In the genomic region with DNA sequence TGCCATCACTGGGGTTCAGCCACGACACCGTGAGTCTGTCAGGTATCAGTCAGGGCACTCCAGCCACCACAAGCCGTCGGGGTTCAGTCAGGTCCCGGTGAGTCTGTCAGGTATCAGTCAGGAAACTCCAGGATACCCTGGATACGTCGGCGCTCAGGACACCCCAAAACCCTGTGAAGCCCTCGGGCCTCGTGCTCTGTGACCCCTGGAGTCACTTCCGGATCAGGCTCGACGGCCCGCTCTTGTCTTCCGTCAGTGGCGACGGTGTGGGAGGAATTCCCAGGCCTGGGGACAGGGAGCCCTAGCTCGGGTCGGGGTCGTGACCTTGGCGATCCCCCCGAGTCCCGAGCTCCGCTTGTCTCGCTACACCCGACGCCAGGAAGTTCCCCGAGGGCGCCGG, we compare ENCODE assay signal across 8 mouse cellular contexts. TPM values are rescaled to one million over a fixed set of nuclear protein-coding genes. Genes with fewer than 3 reads are reported as not detected.
DNase-seq lines count a peak whose midpoint lies in the region; ATAC-seq and TF ChIP-seq lines count a peak whose summit lies in the region.

No protein-coding gene starts in this region.

- TF ChIP-seq CTCF in thymus, adult 2 months (IDR thresholded peaks at IDR 0.05; ENCODE audit: borderline replicate concordance, control insufficient read depth, extremely low read depth, insufficient read depth, low read length, poor library complexity), result no peak

- peak; percentile 57 for DNase-seq in embryo, embryonic 10 days (ENCODE audit: low spot score)
- DNase-seq in embryo, embryonic 9.5 days (ENCODE audit: extremely low spot score), result no peak
- DNase-seq in thymus, adult 2 months, result no peak
- no peak for DNase-seq in thymus, adult 18-20 months
- DNase-seq in ovary, adult 18-20 months (ENCODE audit: low spot score), result no peak
- DNase-seq in MN1 (ENCODE audit: low spot score), result no peak

- no peaks in the 10 kb centered on the region for H3K9me3 ChIP-seq in intestine, embryonic 16.5 days (ENCODE audit: control insufficient read depth, low read length)

- H3K9ac ChIP-seq in intestine, embryonic 16.5 days (ENCODE audit: low read depth, low read length), result peak overlapping the region; percentile 92

- peak overlapping the region; percentile 79 for H3K4me3 ChIP-seq in thymus, adult 2 months (ENCODE audit: control insufficient read depth, insufficient read depth, low read length)
- peak overlapping the region; percentile 86 for H3K4me3 ChIP-seq in intestine, embryonic 16.5 days (ENCODE audit: low read length)
- H3K4me3 ChIP-seq in myocyte, result peak overlapping the region; percentile 41

- H3K4me1 ChIP-seq in thymus, adult 2 months (replicated peaks; ENCODE audit: control insufficient read depth, insufficient read depth, low read length), result peaks cover 17% of the 10 kb centered on the region
- H3K4me1 ChIP-seq in intestine, embryonic 16.5 days (ENCODE audit: control insufficient read depth, insufficient read depth, low read length), result peaks cover 27% of the 10 kb centered on the region

- H3ac ChIP-seq in myocyte (ENCODE audit: control insufficient read depth, insufficient read length), result peak overlapping the region; percentile 43

- H3K27ac ChIP-seq in thymus, adult 2 months (ENCODE audit: control insufficient read depth, insufficient read depth, low read length), result 0 out of 2 replicates have a peak overlapping the region, but pooled peaks have one; percentile 13
- H3K27ac ChIP-seq in intestine, embryonic 16.5 days (ENCODE audit: low read length), result peak overlapping the region; percentile 82

- 8% methylated on average over 30 of the region's 30 CpGs for whole genome bisulfite sequencing in thymus, adult 2 months
- 6% methylated on average over 30 of the region's 30 CpGs for WGBS in intestine, embryonic 16.5 days

- TF ChIP-seq POLR2A in thymus, adult 2 months (IDR thresholded peaks at IDR 0.05; ENCODE audit: control insufficient read depth, extremely low read depth, insufficient read depth, low read length, poor library complexity), result no peak
- TF ChIP-seq POLR2A in myocyte (IDR thresholded peaks at IDR 0.05; ENCODE audit: insufficient read length, low read depth), result no peak

- peak; percentile 41 for ATAC-seq in intestine, embryonic 16.5 days

- no peaks in the 10 kb centered on the region for H3K36me3 ChIP-seq in thymus, adult 2 months (ENCODE audit: control insufficient read depth, insufficient read depth, low read length)
- 0 out of 2 replicates have a peak, but pooled peaks cover 4% of the 10 kb centered on the region for H3K36me3 ChIP-seq in intestine, embryonic 16.5 days (ENCODE audit: control insufficient read depth, insufficient read depth, low read length)
- peaks cover 10% of the 10 kb centered on the region for H3K36me3 ChIP-seq in myocyte (ENCODE audit: control insufficient read depth, insufficient read depth)

- H3K4me2 ChIP-seq in intestine, embryonic 16.5 days (ENCODE audit: low read depth, low read length), result peak overlapping the region; percentile 76
- peak overlapping the region; percentile 67 for H3K4me2 ChIP-seq in myocyte (ENCODE audit: low read depth)

- H3K27me3 ChIP-seq in thymus, adult 2 months (ENCODE audit: control insufficient read depth, insufficient read depth, low read length), result no peaks in the 10 kb centered on the region
- H3K27me3 ChIP-seq in intestine, embryonic 16.5 days (replicated peaks; ENCODE audit: control insufficient read depth, insufficient read depth, low read length), result no peaks in the 10 kb centered on the region
- H3K27me3 ChIP-seq in myocyte (ENCODE audit: control insufficient read depth, insufficient read depth, insufficient read length), result no peaks in the 10 kb centered on the region

- H3K79me2 ChIP-seq in myocyte (ENCODE audit: control insufficient read depth, insufficient read depth), result peaks cover 48% of the 10 kb centered on the region

TF ChIP-seq in myocyte, 11 proteins besides CTCF, POLR2A, EP300 and RAD21:
- TF ChIP-seq TCF12 (IDR thresholded peaks at IDR 0.05; ENCODE audit: insufficient read depth, poor library complexity, severe bottlenecking), result no peak
- no peak for TF ChIP-seq MYOG (IDR thresholded peaks at IDR 0.05; ENCODE audit: control insufficient read depth in 1 of 3, insufficient read depth in 1 of 3, insufficient read length in 2 of 3, low read depth in 2 of 3)
- TF ChIP-seq POLR2AphosphoS2 (IDR thresholded peaks at IDR 0.05; ENCODE audit: insufficient read length, low read depth), result no peak
- no peak for TF ChIP-seq SRF (IDR thresholded peaks at IDR 0.05; ENCODE audit: control insufficient read depth, insufficient read length, low read depth)
- no peak for TF ChIP-seq USF1 (IDR thresholded peaks at IDR 0.05; ENCODE audit: low read depth)
- TF ChIP-seq TCF3 (IDR thresholded peaks at IDR 0.05; ENCODE audit: insufficient read length, low read depth), result no peak
- no peak for TF ChIP-seq CEBPB (IDR thresholded peaks at IDR 0.05; ENCODE audit: insufficient read depth, poor library complexity, severe bottlenecking)
- no peak for TF ChIP-seq MYOD1 (IDR thresholded peaks at IDR 0.05; ENCODE audit: control insufficient read depth in 1 of 3, insufficient read length in 2 of 3, low read depth in 2 of 3)
- TF ChIP-seq E2F4 (IDR thresholded peaks at IDR 0.05; ENCODE audit: insufficient read depth), result no peak
- TF ChIP-seq REST (IDR thresholded peaks at IDR 0.05; ENCODE audit: insufficient read depth, insufficient read length), result no peak
- TF ChIP-seq MAX (IDR thresholded peaks at IDR 0.05; ENCODE audit: low read depth), result no peak
TF ChIP-seq in myocyte: peak in this region for 0.

RNA-seq across cellular contexts. Expression of gene Prelid3b, which starts 0.5 kb away (rescaled TPM):
- polyA plus RNA-seq in thymus, adult 2 months (2012; rRNA removed), result 62.8 and 67.4 TPM in 2 replicates
- polyA plus RNA-seq in intestine, embryonic 16.5 days (2015; fragmentation: Nextera tagmentation; extraction: Ambion mirVana), result 119 and 134 TPM in 2 replicates
- polyA plus RNA-seq in myocyte (2012; fragmentation: generic; extraction: Trizol), result 81.4 TPM

RNA-seq across cellular contexts. Expression of gene Atp5e, which starts 8.5 kb away (rescaled TPM):
- polyA plus RNA-seq in thymus, adult 2 months (2012; rRNA removed), result 273 and 315 TPM in 2 replicates
- polyA plus RNA-seq in intestine, embryonic 16.5 days (2015; fragmentation: Nextera tagmentation; extraction: Ambion mirVana), result 775 and 798 TPM in 2 replicates
- polyA plus RNA-seq in myocyte (2012; fragmentation: generic; extraction: Trizol), result 1,160 TPM

RNA-seq across cellular contexts. Expression of gene Tubb1, which starts 21.9 kb away (rescaled TPM):
- polyA plus RNA-seq in thymus, adult 2 months (2012; rRNA removed), result 0.48 and 1.6 TPM in 2 replicates
- polyA plus RNA-seq in intestine, embryonic 16.5 days (2015; fragmentation: Nextera tagmentation; extraction: Ambion mirVana), result 1.1 and 1.4 TPM in 2 replicates
- polyA plus RNA-seq in myocyte (2012; fragmentation: generic; extraction: Trizol), result not detected

RNA-seq across cellular contexts. Expression of gene Ctsz, which starts 33.6 kb away (rescaled TPM):
- 252 and 284 TPM in 2 replicates for polyA plus RNA-seq in thymus, adult 2 months (2012; rRNA removed)
- 381 and 448 TPM in 2 replicates for polyA plus RNA-seq in intestine, embryonic 16.5 days (2015; fragmentation: Nextera tagmentation; extraction: Ambion mirVana)
- polyA plus RNA-seq in myocyte (2012; fragmentation: generic; extraction: Trizol), result 244 TPM

RNA-seq across cellular contexts. Expression of gene Nelfcd, which starts 56.8 kb away (rescaled TPM):
- 99.3 and 107 TPM in 2 replicates for polyA plus RNA-seq in thymus, adult 2 months (2012; rRNA removed)
- polyA plus RNA-seq in intestine, embryonic 16.5 days (2015; fragmentation: Nextera tagmentation; extraction: Ambion mirVana), result 72.5 and 81.3 TPM in 2 replicates
- polyA plus RNA-seq in myocyte (2012; fragmentation: generic; extraction: Trizol), result 47.9 TPM
